Mouse (Mus musculus) ovary, postnatal 10 days (tissue): ENCODE measurements around the gene Vmn1r130.
"Not testable (repeated sequence)": the region's sequence is repeated elsewhere in the genome, so short reads cannot be mapped to it uniquely, and the experiment has no call there.

Experiments
- DNase-seq: peaks from one replicate; pipeline ENCODE4 v3.0.0; 2022; ENCODE audit warnings: low spot score

Gene Vmn1r130

GRCm38 (mm10) chr7:21511480-21511879 lies at the start of gene Vmn1r130:
Gene Vmn1r130, plus strand, starts transcription at chr7:21511780.
- not testable (repeated sequence) for DNase-seq

GRCm38 (mm10) chr7:21545990-21546389 lies 34.4 kb downstream of the Vmn1r130 start, which contains the start of gene Vmn1r131:
Gene Vmn1r131, minus strand, starts transcription at chr7:21546090.
- not testable (repeated sequence) for DNase-seq
